Mouse (Mus musculus) adipose tissue, adult 10 weeks (tissue): ENCODE results near the gene A730071L15Rik. TPM values are rescaled to one million over a fixed set of nuclear protein-coding genes. Genes with fewer than 3 reads are reported as not detected.

Experiments used
- polyA plus RNA-seq: library from polyadenylated mRNA; stranded (reverse); fragments of 350-450 nt; fragmentation: Illumina TruSeq; extraction: RNeasy Lipid Tissue Mini Kit (QIAGEN cat#74804); gene quantifications from one replicate; pipeline ENCODE4 v1.2.3, GENCODE M21; 2014; ENCODE audit warnings: low read depth, low replicate concordance

A730071L15Rik gene
- 0.19 TPM for polyA plus RNA-seq

DNA sequence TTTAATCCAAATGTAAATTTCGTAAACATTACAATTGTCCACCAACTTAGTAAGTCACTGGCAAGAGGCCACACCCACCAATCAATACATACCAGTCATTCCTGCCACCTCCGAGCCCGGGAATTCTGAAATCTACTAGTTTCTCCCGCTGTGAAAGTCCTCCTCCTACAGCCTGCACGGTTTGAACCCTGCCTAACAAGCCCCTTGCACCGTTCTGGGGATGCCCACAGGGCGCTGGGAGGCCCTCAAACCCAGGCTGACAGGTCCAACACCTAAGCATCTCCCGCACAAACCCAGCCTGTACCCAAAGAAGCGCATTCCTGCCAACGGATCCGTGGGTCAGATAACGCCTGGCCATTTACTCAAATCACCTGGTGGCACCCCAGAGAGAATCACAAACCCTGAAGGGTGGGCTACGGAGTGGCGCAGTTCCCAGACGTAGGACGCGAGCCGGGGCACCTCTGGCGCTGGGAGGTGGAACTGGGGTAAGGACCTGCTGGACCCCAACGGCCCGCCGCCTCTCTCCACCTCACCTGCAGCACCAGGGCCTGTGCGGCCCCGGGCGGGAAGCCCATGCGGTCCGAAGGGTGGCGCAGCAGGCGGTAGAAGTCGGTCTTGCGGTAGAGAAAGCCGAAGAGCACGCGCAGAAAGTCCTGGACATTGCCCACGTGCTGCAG lies at the start of gene A730071L15Rik:
TSS of gene A730071L15Rik (plus strand) at position 620 of the 677 bp plus-strand sequence.

DNA sequence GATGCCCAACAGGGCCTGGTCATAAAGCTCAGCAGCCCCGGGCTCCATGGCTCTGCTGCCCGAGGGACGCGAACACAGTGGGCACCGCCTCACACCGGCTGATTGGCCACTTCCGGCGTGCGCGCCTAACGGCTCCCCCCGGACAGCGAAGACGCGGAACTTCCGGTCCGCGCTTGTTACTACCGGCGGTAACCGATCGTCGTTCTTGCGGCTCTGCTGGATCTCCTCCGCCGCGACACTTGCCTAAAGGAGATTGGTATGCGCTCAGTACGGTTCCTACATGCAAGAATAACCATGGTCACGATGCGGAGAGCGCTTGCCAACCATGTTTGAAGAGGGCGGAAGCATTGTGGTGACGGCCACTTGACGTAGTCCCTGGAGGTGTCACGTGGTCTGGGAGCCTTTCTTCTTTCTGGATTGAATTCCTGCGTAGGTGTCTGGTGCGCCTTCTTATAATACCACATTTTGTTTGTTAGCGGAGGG lies 299 bp downstream of the A730071L15Rik start, which contains the start of gene Nudcd3:
TSS of gene Nudcd3 (minus strand) at position 329 of the 483 bp plus-strand sequence.

DNA sequence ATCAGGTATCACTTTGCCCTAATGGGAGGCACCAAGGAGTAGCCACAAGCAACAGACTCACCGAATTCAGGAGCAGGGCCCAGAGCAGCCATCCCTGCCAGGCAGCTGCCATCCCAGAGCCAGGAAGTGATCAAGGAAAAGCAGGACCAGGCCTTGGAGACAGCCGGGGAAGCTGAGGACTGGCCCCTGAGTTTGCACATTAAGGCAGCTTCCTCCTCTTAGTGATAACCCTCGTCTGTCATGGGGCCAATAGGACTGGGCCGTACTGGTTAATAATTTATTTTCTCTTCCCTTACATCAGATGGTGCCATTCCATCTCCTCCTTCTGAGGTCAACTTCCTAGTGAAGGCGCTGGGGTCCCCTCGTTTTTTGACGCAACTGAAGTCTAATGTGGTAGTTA lies 30.2 kb downstream of the A730071L15Rik start, which contains the start of gene Npc1l1:
TSS of gene Npc1l1 (minus strand) at position 132 of the 400 bp plus-strand sequence.

Other genes starting within 250 kb of the A730071L15Rik start
- 2.7 TPM for gene Gck, start 249.9 kb upstream of the A730071L15Rik start, polyA plus RNA-seq
- gene Ykt6, start 244.3 kb upstream of the A730071L15Rik start, polyA plus RNA-seq, result 83.1 TPM
- 81.0 TPM for gene Camk2b, start 133.7 kb upstream of the A730071L15Rik start, polyA plus RNA-seq
- gene Nudcd3, start 386 bp downstream of the A730071L15Rik start, polyA plus RNA-seq, result 39.9 TPM
- gene Npc1l1, start 30.1 kb downstream of the A730071L15Rik start, polyA plus RNA-seq, result 1.2 TPM
- gene Ddx56, start 67.7 kb downstream of the A730071L15Rik start, polyA plus RNA-seq, result 36.3 TPM
- 187 TPM for gene Tmed4, start 74.8 kb downstream of the A730071L15Rik start, polyA plus RNA-seq
- 143 TPM for gene Ogdh, start 91.6 kb downstream of the A730071L15Rik start, polyA plus RNA-seq
- 44.5 TPM for gene Zmiz2, start 189.0 kb downstream of the A730071L15Rik start, polyA plus RNA-seq
- 1,766 TPM for gene Ppia, start 215.4 kb downstream of the A730071L15Rik start, polyA plus RNA-seq
- 57.8 TPM for gene H2afv, start 244.4 kb downstream of the A730071L15Rik start, polyA plus RNA-seq